Mouse (Mus musculus): Measurements from ENCODE around the gene Tmem108. TPM values are rescaled to one million over a fixed set of nuclear protein-coding genes. Genes with fewer than 3 reads are reported as not detected.

The Tmem108 gene
- polyA plus RNA-seq, 1 experiment from 2014 or later: 42.7 TPM

GRCm38 (mm10) chr9:103584865-103585264, 176.8 kb downstream of the Tmem108 start:
- peaks cover 8% of the 10 kb centered on the region; the same call in 1 of the 2 replicates for H3K4me1 ChIP-seq (replicated peaks)
- H3K27ac ChIP-seq: no peak overlapping the region
- no peaks in the 10 kb centered on the region for H3K27me3 ChIP-seq
- no peaks in the 10 kb centered on the region for H3K36me3 ChIP-seq
- no peaks in the 10 kb centered on the region for H3K9me3 ChIP-seq (replicated peaks)
- H3K9ac ChIP-seq: no peak overlapping the region
- WGBS: 94% methylated on average over 4 of the region's 4 CpGs
- no peak overlapping the region for H3K4me2 ChIP-seq
- ATAC-seq (replicated peaks; ENCODE audit: insufficient number of reproducible peaks, insufficient read depth, low FRiP score, low read depth): no peak
- H3K4me3 ChIP-seq: no peak overlapping the region

GRCm38 (mm10) chr9:103582249-103582961, 179.2 kb downstream of the Tmem108 start:
- Histone ChIP-seq H3K4me2 (no peak overlapping the region), H3K4me1 (replicated peaks) (peaks cover 19% of the 10 kb centered on the region), H3K4me3 (no peak overlapping the region), H3K27me3 (no peaks in the 10 kb centered on the region), H3K27ac (no peak overlapping the region), H3K36me3 (no peaks in the 10 kb centered on the region), H3K9me3 (replicated peaks) (no peaks in the 10 kb centered on the region), H3K9ac (no peak overlapping the region)
- ATAC-seq (replicated peaks; ENCODE audit: insufficient number of reproducible peaks, insufficient read depth, low FRiP score, low read depth): no peak
- WGBS: 80% methylated on average over 10 of the region's 10 CpGs

GRCm38 (mm10) chr9:103580621-103581020, 181.0 kb downstream of the Tmem108 start:
- H3K27me3 ChIP-seq: no peaks in the 10 kb centered on the region
- no peak overlapping the region for H3K4me2 ChIP-seq
- H3K27ac ChIP-seq: peak overlapping the region; percentile 82
- WGBS: 81% methylated on average over 6 of the region's 6 CpGs
- H3K4me1 ChIP-seq (replicated peaks): peaks cover 19% of the 10 kb centered on the region
- H3K9me3 ChIP-seq (replicated peaks): no peaks in the 10 kb centered on the region
- no peak overlapping the region for H3K9ac ChIP-seq
- ATAC-seq (replicated peaks; ENCODE audit: insufficient number of reproducible peaks, insufficient read depth, low FRiP score, low read depth): no peak
- H3K36me3 ChIP-seq: no peaks in the 10 kb centered on the region
- no peak overlapping the region for H3K4me3 ChIP-seq

- no peaks in the 10 kb centered on the region for H3K9me3 ChIP-seq (replicated peaks)
- ATAC-seq (replicated peaks; ENCODE audit: insufficient number of reproducible peaks, insufficient read depth, low FRiP score, low read depth): no peak
- peak overlapping the region; percentile 82 for H3K27ac ChIP-seq
- H3K4me2 ChIP-seq: no peak overlapping the region
- H3K27me3 ChIP-seq: no peaks in the 10 kb centered on the region
- WGBS: 88% methylated on average over 4 of the region's 4 CpGs
- H3K4me3 ChIP-seq: no peak overlapping the region
- no peaks in the 10 kb centered on the region for H3K36me3 ChIP-seq
- peaks cover 19% of the 10 kb centered on the region for H3K4me1 ChIP-seq (replicated peaks)
- no peak overlapping the region for H3K9ac ChIP-seq
Observed at GRCm38 (mm10) chr9:103580186-103580585, 181.5 kb downstream of the Tmem108 start.

- Histone ChIP-seq H3K27me3 (no peaks in the 10 kb centered on the region), H3K36me3 (no peaks in the 10 kb centered on the region), H3K9ac (no peak overlapping the region), H3K9me3 (replicated peaks) (no peaks in the 10 kb centered on the region), H3K4me1 (replicated peaks) (peaks cover 22% of the 10 kb centered on the region), H3K27ac (peak overlapping the region; percentile 82), H3K4me2 (no peak overlapping the region), H3K4me3 (no peak overlapping the region)
- peak; percentile 62; the same call in 1 of the 2 replicates for ATAC-seq (replicated peaks; ENCODE audit: insufficient number of reproducible peaks, insufficient read depth, low FRiP score, low read depth)
- 57% methylated on average over 9 of the region's 9 CpGs for WGBS
Observed at GRCm38 (mm10) chr9:103579411-103580026, 182.1 kb downstream of the Tmem108 start.

GRCm38 (mm10) chr9:103577731-103578130, 183.9 kb downstream of the Tmem108 start:
- WGBS: 81% methylated on average over 4 of the region's 4 CpGs
- H3K4me2 ChIP-seq: no peak overlapping the region
- ATAC-seq (replicated peaks; ENCODE audit: insufficient number of reproducible peaks, insufficient read depth, low FRiP score, low read depth): no peak
- no peak overlapping the region for H3K4me3 ChIP-seq
- no peaks in the 10 kb centered on the region for H3K27me3 ChIP-seq
- H3K9me3 ChIP-seq (replicated peaks): no peaks in the 10 kb centered on the region
- no peak overlapping the region for H3K27ac ChIP-seq
- peaks cover 22% of the 10 kb centered on the region for H3K4me1 ChIP-seq (replicated peaks)
- H3K36me3 ChIP-seq: no peaks in the 10 kb centered on the region
- no peak overlapping the region for H3K9ac ChIP-seq

- Histone ChIP-seq H3K4me2 (no peak overlapping the region), H3K9ac (no peak overlapping the region), H3K4me3 (no peak overlapping the region), H3K4me1 (replicated peaks) (peaks cover 21% of the 10 kb centered on the region), H3K9me3 (replicated peaks) (no peaks in the 10 kb centered on the region), H3K36me3 (no peaks in the 10 kb centered on the region), H3K27me3 (no peaks in the 10 kb centered on the region), H3K27ac (no peak overlapping the region)
- no peak for ATAC-seq (replicated peaks; ENCODE audit: insufficient number of reproducible peaks, insufficient read depth, low FRiP score, low read depth)
- 92% methylated on average over 5 of the region's 5 CpGs for WGBS
Observed at GRCm38 (mm10) chr9:103577181-103577580, 184.5 kb downstream of the Tmem108 start.

GRCm38 (mm10) chr9:103575901-103576300, 185.7 kb downstream of the Tmem108 start:
- H3K4me3 ChIP-seq: no peak overlapping the region
- peaks cover 20% of the 10 kb centered on the region for H3K4me1 ChIP-seq (replicated peaks)
- no peak overlapping the region for H3K4me2 ChIP-seq
- no peaks in the 10 kb centered on the region for H3K27me3 ChIP-seq
- H3K9ac ChIP-seq: no peak overlapping the region
- WGBS: 81% methylated on average over 5 of the region's 5 CpGs
- no peak overlapping the region for H3K27ac ChIP-seq
- ATAC-seq (replicated peaks; ENCODE audit: insufficient number of reproducible peaks, insufficient read depth, low FRiP score, low read depth): no peak
- H3K9me3 ChIP-seq (replicated peaks): no peaks in the 10 kb centered on the region
- H3K36me3 ChIP-seq: no peaks in the 10 kb centered on the region

- Histone ChIP-seq H3K4me3 (no peak overlapping the region), H3K4me2 (no peak overlapping the region), H3K4me1 (replicated peaks) (peaks cover 15% of the 10 kb centered on the region), H3K36me3 (no peaks in the 10 kb centered on the region), H3K9me3 (replicated peaks) (no peaks in the 10 kb centered on the region), H3K27ac (no peak overlapping the region), H3K9ac (no peak overlapping the region), H3K27me3 (no peaks in the 10 kb centered on the region)
- ATAC-seq (replicated peaks; ENCODE audit: insufficient number of reproducible peaks, insufficient read depth, low FRiP score, low read depth): no peak
- WGBS: 24% methylated on average over 5 of the region's 5 CpGs
Observed at GRCm38 (mm10) chr9:103573994-103574750, 187.5 kb downstream of the Tmem108 start.

GRCm38 (mm10) chr9:103570158-103570741, 191.4 kb downstream of the Tmem108 start:
- H3K9ac ChIP-seq: no peak overlapping the region
- H3K4me1 ChIP-seq (replicated peaks): peaks cover 14% of the 10 kb centered on the region
- no peaks in the 10 kb centered on the region for H3K27me3 ChIP-seq
- no peak for ATAC-seq (replicated peaks; ENCODE audit: insufficient number of reproducible peaks, insufficient read depth, low FRiP score, low read depth)
- H3K4me2 ChIP-seq: no peak overlapping the region
- H3K36me3 ChIP-seq: no peaks in the 10 kb centered on the region
- no peaks in the 10 kb centered on the region for H3K9me3 ChIP-seq (replicated peaks)
- no peak overlapping the region for H3K27ac ChIP-seq
- 86% methylated on average over 14 of the region's 14 CpGs for WGBS
- H3K4me3 ChIP-seq: no peak overlapping the region

GRCm38 (mm10) chr9:103568983-103569382, 192.7 kb downstream of the Tmem108 start:
- no peak overlapping the region for H3K4me2 ChIP-seq
- 0 out of 2 replicates have a peak, but pooled peaks cover 14% of the 10 kb centered on the region for H3K4me1 ChIP-seq (replicated peaks)
- H3K4me3 ChIP-seq: no peak overlapping the region
- no peaks in the 10 kb centered on the region for H3K27me3 ChIP-seq
- ATAC-seq (replicated peaks; ENCODE audit: insufficient number of reproducible peaks, insufficient read depth, low FRiP score, low read depth): peak; percentile 36; the same call in 1 of the 2 replicates
- WGBS: 53% methylated on average over 9 of the region's 9 CpGs
- H3K9ac ChIP-seq: no peak overlapping the region
- H3K27ac ChIP-seq: no peak overlapping the region
- no peaks in the 10 kb centered on the region for H3K36me3 ChIP-seq
- H3K9me3 ChIP-seq (replicated peaks): no peaks in the 10 kb centered on the region
